Mouse (Mus musculus) stomach, postnatal 0 days (tissue): ENCODE results near the gene Lama5.

Source experiments
- CTCF ChIP-seq: IDR thresholded peaks from 2 replicates; pipeline ENCODE4 v1.5.1; 2016; ENCODE audit warnings: antibody characterized with exemption, low read depth, mild to moderate bottlenecking, moderate library complexity
- EP300 ChIP-seq: optimal IDR thresholded peaks from 2 replicates; pipeline ENCODE3; 2016; ENCODE audit warnings: antibody characterized with exemption

GRCm38 (mm10) chr2:180218241-180218640 is 7.4 kb downstream of the Lama5 start:
- TF ChIP-seq CTCF (no peak), EP300 (no peak)
